Mouse (Mus musculus) ES-Bruce4 (cell line): ENCODE measurements at regions not wholly inside any gene's neighbourhood (a gene's known extent, or its start where the extent isn't known, plus 50 kb on each side); places are given as distances from the start of the nearest gene placed in this dataset.

Source experiments
- CTCF ChIP-seq: IDR thresholded peaks from one replicate; pipeline ENCODE4 v1.8.1; 2011; ENCODE audit warnings: low read depth, low read length
- POLR2A ChIP-seq: IDR thresholded peaks from one replicate; pipeline ENCODE4 v1.8.1; 2011; ENCODE audit warnings: low read length; ENCODE audit not compliant: insufficient read depth

GRCm38 (mm10) chr9:41563376-41563775 is 401.9 kb upstream of the Ubash3b start:
- TF ChIP-seq POLR2A (no peak), CTCF (no peak)
